Mouse (Mus musculus) heart, embryonic 16.5 days (tissue): ENCODE data around the gene Iqgap2. TPM values are rescaled to one million over a fixed set of nuclear protein-coding genes. Genes with fewer than 3 reads are reported as not detected.

Experiments
- ATAC-seq: fragments of 200-750 bp; cut with Nextera tagmentation; replicated peaks from 2 replicates; pipeline ENCODE4 v1.8.0; 2017; ENCODE audit warnings: moderate number of reproducible peaks; ENCODE audit not compliant: insufficient read depth, low FRiP score; ENCODE audit errors: extremely low read depth
- H3K27ac ChIP-seq: fragments of 300-500 bp; sonication (generic); 2 replicates; pipeline ENCODE4 v1.5.1; 2014; ENCODE audit warnings: mild to moderate bottlenecking, low read length, control low read depth, moderate library complexity
- H3K27me3 ChIP-seq: fragments of 300-500 bp; sonication (generic); 2 replicates; pipeline ENCODE4 v1.6.1; 2014; ENCODE audit warnings: low read length, mixed read lengths; ENCODE audit not compliant: control insufficient read depth, insufficient read depth
- H3K36me3 ChIP-seq: fragments of 300-500 bp; sonication (generic); 2 replicates; pipeline ENCODE4 v1.6.1; 2014; ENCODE audit not compliant: control insufficient read depth, insufficient read depth
- H3K4me1 ChIP-seq: fragments of 300-500 bp; sonication (generic); 2 replicates; pipeline ENCODE4 v1.6.1; 2014; ENCODE audit warnings: low read length, mixed read lengths; ENCODE audit not compliant: control insufficient read depth, insufficient read depth
- H3K4me2 ChIP-seq: fragments of 300-500 bp; sonication (generic); 2 replicates; pipeline ENCODE4 v1.6.1; 2014; ENCODE audit warnings: low read depth, mild to moderate bottlenecking, control low read depth, low read length
- H3K4me3 ChIP-seq: fragments of 300-500 bp; sonication (generic); 2 replicates; pipeline ENCODE4 v1.5.1; 2014; ENCODE audit warnings: mild to moderate bottlenecking, control low read depth, low read length
- H3K9ac ChIP-seq: fragments of 300-500 bp; sonication (generic); 2 replicates; pipeline ENCODE4 v1.6.1; 2014; ENCODE audit warnings: low read length, control low read depth
- H3K9me3 ChIP-seq: fragments of 300-500 bp; sonication (generic); replicated peaks from 2 replicates; pipeline ENCODE4 v1.6.1; 2016; ENCODE audit warnings: low read length; ENCODE audit not compliant: control insufficient read depth
- WGBS: fragments of 180-500 bp; shearing (Covaris S2); extraction: QIAGEN DNeasy Blood & Tissue Kit; methylation state at CpG from one replicate; pipeline ENCODE4 v1.1.7; 2014; 5-methylcytosine and 5-hydroxymethylcytosine counted together
- polyA plus RNA-seq: library from polyadenylated mRNA; unstranded; fragments of >200 nt; fragmentation: Nextera tagmentation; extraction: Ambion mirVana; gene quantifications from 2 replicates; pipeline ENCODE4 v1.2.1, GENCODE M21; 2015

Iqgap2 gene
- polyA plus RNA-seq, 1 experiment from 2014 or later: 4.6 TPM

DNA sequence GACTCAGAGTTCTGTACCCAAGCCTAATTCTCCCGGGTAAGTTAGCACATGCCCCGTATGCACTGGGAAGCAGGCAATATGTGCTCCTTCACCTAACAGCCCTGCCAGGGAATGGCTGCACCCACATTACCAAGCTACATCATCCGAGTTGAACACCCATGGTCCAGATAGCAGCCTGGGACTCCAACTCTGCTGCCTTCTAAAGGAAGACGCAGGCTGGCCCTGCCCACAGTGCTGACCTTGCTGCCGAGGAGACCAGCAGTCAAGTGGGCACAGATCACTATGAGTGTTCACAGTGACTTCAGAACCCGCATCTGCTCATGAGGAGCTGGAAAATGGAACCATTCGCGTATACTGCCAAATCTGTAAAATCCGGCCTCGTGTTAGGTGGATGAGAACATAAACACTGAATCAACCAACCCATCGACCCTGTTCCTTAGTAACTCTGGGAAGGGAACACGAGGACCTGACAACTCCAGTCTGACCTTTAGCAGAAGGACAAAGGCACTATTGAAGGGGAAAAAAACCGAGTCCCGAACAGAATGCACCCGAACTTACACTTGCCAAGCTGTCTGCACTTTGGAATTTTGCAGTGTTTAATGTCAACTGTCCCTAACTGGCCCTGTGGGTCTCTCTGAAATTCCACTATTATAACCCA, 109.3 kb downstream of the Iqgap2 start:
- H3K9ac ChIP-seq: no peak overlapping the region
- no peak for ATAC-seq
- H3K4me1 ChIP-seq: peaks cover 10% of the 10 kb centered on the region; the same call in 1 of the 2 replicates
- H3K4me3 ChIP-seq: no peak overlapping the region
- H3K36me3 ChIP-seq: no peaks in the 10 kb centered on the region
- H3K27me3 ChIP-seq: no peaks in the 10 kb centered on the region
- no peak overlapping the region for H3K27ac ChIP-seq
- no peaks in the 10 kb centered on the region for H3K9me3 ChIP-seq
- H3K4me2 ChIP-seq: no peak overlapping the region
- WGBS: 59% methylated on average over 15 of the region's 15 CpGs

DNA sequence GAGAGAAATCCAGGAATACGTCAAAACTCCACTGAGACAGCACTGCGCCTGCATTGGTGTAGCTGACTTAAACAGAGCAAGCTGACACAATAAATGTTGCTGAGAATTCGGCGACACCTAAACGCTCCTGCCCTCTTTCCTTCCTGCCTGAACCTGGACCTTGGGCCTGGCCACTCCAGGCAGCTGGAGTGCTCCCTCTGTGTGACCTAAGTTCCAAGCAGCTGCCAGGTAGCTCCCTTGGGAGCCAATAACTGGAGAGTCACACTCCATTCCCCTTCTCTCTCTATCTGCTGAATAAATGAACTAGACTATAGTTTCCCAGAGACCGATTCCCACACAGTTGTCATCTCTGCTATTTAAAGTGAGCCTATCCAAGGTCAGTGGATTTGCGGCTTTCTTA, 111.7 kb downstream of the Iqgap2 start:
- 75% methylated on average over 7 of the region's 7 CpGs for WGBS
- no peaks in the 10 kb centered on the region for H3K36me3 ChIP-seq

DNA sequence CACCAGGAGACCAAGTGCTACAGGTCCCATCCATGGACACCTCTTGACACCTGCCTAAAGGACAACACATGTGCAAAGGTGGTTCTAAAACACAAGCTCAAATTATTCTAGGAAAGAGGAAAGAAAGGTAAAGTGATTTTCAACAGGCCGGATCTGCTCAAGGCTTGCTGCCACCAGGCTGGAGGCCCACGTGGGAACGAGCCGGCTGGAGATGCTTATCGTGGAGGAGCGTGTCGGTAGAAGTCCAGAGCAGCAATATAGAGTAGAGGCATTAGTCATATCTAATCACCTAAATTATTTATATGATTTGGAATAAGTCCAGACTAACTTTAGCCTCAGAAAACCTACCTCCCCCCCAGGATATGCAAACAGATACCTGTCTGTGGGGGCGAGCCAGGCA, 112.5 kb downstream of the Iqgap2 start:
- Histone ChIP-seq H3K27ac (no peak overlapping the region), H3K4me1 (peaks cover 10% of the 10 kb centered on the region; the same call in 1 of the 2 replicates)

More for the DNA sequence above, 111.7 kb downstream of the Iqgap2 start:
- Histone ChIP-seq H3K4me1 (peaks cover 10% of the 10 kb centered on the region; the same call in 1 of the 2 replicates), H3K27ac (no peak overlapping the region), H3K4me2 (no peak overlapping the region), H3K4me3 (no peak overlapping the region), H3K27me3 (no peaks in the 10 kb centered on the region), H3K9ac (no peak overlapping the region), H3K9me3 (no peaks in the 10 kb centered on the region)
- ATAC-seq: no peak

DNA sequence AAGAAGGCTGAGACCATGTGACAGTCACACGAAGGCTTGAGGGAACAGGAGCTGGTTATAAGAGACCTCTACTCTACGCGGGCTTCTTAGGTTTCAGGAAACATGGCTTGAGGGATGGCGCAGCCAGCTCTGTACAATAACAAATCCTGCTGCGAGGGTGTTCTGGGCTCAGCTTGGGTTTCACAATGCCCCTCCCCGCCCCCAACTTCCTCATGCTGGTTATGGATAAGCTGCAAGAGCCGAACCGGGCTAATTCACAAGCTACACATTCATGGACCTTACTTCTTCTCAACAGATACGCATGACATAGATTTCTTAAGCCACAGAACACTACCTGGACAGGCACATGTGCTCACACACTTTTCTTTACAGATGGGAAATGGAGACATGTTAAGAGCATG, 113.0 kb downstream of the Iqgap2 start:
- no peak overlapping the region for H3K4me2 ChIP-seq
- no peak for ATAC-seq
- no peaks in the 10 kb centered on the region for H3K36me3 ChIP-seq
- H3K9me3 ChIP-seq: no peaks in the 10 kb centered on the region
- no peak overlapping the region for H3K27ac ChIP-seq
- peaks cover 10% of the 10 kb centered on the region; the same call in 1 of the 2 replicates for H3K4me1 ChIP-seq
- WGBS: 59% methylated on average over 9 of the region's 9 CpGs
- no peak overlapping the region for H3K9ac ChIP-seq
- H3K4me3 ChIP-seq: no peak overlapping the region
- no peaks in the 10 kb centered on the region for H3K27me3 ChIP-seq

More for the DNA sequence above, 112.5 kb downstream of the Iqgap2 start:
- Histone ChIP-seq H3K9ac (no peak overlapping the region), H3K36me3 (no peaks in the 10 kb centered on the region), H3K4me2 (no peak overlapping the region), H3K9me3 (no peaks in the 10 kb centered on the region), H3K27me3 (no peaks in the 10 kb centered on the region), H3K4me3 (no peak overlapping the region)
- ATAC-seq: no peak
- WGBS: 53% methylated on average over 8 of the region's 8 CpGs

DNA sequence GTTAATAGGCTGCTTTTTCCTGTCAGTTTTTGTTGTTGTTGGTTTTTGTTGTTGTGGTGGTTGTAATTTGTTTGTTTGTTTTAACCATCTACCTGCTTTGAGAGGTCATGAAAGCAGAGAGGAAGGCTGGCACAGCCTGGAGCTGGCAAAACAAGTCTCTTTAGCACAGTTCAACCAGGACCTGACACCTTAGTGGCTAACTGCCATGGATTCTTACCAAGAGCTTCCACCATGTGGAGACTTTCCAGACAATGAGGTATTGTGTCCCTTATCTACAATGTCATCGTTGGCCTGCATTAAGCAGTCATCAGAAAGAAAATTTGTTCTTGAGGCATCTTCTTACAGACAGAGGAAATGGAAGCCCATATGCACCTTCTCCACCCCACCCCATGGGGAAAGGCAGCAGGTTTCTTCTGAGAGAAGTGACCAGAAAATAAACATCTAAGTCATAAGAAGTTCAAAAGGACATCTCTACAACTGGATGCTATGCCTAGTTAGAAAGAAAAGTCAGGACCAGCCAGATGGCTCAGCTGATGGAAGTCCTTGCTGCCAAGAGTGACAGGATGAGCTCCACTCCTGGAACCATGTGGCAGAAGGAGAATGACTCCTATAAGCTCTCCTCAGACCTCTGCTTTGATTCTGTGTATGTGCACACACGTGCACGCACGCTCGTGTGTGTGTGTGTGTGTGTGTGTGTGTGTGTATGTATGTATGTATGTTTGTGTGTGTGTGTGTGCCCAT, 113.9 kb downstream of the Iqgap2 start:
- Histone ChIP-seq H3K4me3 (no peak overlapping the region), H3K36me3 (no peaks in the 10 kb centered on the region), H3K9ac (no peak overlapping the region), H3K27me3 (no peaks in the 10 kb centered on the region), H3K4me2 (no peak overlapping the region), H3K9me3 (no peaks in the 10 kb centered on the region), H3K4me1 (peaks cover 8% of the 10 kb centered on the region; the same call in 1 of the 2 replicates), H3K27ac (no peak overlapping the region)
- ATAC-seq: no peak
- 83% methylated on average over 5 of the region's 5 CpGs for WGBS

DNA sequence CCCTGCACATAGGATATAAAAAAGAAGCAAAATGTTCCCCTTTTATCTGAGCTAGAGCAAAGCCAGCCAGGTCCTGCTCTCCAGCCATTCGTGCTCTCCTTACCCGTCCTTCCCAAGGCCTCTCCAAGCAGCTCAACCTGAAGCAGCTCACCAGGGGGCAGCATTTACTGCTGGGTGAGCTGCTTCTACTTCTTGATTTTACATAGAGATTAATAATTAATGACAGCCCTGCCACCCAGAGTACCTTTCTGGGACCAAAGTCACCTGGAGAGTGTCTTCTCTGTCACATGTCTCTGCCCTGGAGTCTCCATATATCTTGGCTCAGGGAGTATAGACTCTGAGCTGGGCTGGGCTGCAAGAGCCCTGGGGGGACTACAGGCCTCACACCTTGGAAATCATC, 114.5 kb downstream of the Iqgap2 start:
- H3K27ac ChIP-seq: no peak overlapping the region
- no peak overlapping the region for H3K4me2 ChIP-seq
- WGBS: 25% methylated on average over 2 of the region's 2 CpGs
- no peak overlapping the region for H3K4me3 ChIP-seq
- H3K4me1 ChIP-seq: peaks cover 2% of the 10 kb centered on the region; the same call in 1 of the 2 replicates
- peak; percentile 47 for ATAC-seq
- no peaks in the 10 kb centered on the region for H3K27me3 ChIP-seq
- no peaks in the 10 kb centered on the region for H3K36me3 ChIP-seq
- H3K9me3 ChIP-seq: no peaks in the 10 kb centered on the region
- no peak overlapping the region for H3K9ac ChIP-seq

DNA sequence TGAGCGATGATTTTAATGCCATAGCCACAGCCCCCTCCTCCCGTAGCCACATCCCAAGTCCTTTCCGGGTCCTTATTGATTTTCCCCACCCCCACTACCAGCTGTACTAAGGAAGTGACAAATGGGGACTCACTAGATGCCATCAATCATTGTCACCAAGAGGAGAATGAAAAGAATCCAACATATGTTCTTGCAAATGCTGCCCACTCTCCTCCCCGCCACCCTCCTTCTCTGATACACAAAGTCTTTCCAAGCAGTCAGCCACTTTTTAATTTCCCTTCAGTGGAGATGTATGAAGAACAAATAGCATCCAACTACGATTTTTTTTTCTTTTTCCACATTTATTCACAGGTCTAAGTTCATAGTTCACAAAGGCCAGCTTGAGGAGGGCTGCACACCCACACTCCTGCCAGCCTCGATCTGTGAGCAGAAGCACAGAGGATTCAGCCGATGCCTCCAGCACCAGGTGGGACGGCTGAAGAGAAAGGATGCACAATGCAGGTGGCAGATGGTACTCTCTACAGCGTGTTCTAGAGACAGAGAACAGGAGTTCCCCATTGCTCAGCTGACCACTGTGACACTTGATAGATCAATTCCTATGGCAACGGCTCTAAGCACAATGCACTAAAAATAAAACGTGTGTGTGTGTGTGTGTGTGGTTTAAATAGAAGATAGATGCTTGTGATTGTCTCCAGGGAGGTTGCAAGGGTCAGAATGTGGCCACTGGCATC, 116.6 kb downstream of the Iqgap2 start:
- no peak for ATAC-seq
- no peak overlapping the region for H3K4me3 ChIP-seq
- 50% methylated on average over 11 of the region's 11 CpGs for WGBS
- no peaks in the 10 kb centered on the region for H3K36me3 ChIP-seq
- H3K4me2 ChIP-seq: no peak overlapping the region
- H3K4me1 ChIP-seq: no peaks in the 10 kb centered on the region
- H3K27ac ChIP-seq: no peak overlapping the region
- no peak overlapping the region for H3K9ac ChIP-seq
- H3K27me3 ChIP-seq: no peaks in the 10 kb centered on the region
- no peaks in the 10 kb centered on the region for H3K9me3 ChIP-seq

DNA sequence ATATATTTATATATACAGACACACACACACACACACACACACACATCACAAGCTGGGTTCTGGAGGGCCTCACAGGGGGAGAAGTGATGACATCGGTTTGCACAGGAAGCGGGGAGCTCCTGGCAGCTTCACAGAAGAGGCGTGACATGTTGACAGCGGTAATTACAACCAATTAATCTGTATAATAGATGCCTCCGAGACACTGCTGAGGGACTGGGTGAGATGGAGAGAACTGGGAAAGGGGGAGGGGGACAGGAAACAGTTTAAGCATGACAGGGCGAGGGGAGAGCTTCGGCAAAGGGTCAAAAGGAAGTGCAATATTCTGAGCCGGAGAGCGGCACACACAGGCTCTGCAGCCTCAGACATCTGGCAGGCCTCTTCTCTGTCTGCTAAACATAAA, 126.7 kb downstream of the Iqgap2 start:
- H3K27me3 ChIP-seq: no peaks in the 10 kb centered on the region
- peak overlapping the region; percentile 57 for H3K9ac ChIP-seq
- H3K4me3 ChIP-seq: peak overlapping the region; percentile 31
- peaks cover 29% of the 10 kb centered on the region for H3K4me1 ChIP-seq
- no peaks in the 10 kb centered on the region for H3K36me3 ChIP-seq
- peak overlapping the region; percentile 81 for H3K27ac ChIP-seq
- H3K4me2 ChIP-seq: peak overlapping the region; percentile 52
- peak; percentile 76 for ATAC-seq
- H3K9me3 ChIP-seq: no peaks in the 10 kb centered on the region
- WGBS: 10% methylated on average over 9 of the region's 9 CpGs
